Mouse (Mus musculus): ENCODE results near the gene 4930442H23Rik. TPM values are rescaled to one million over a fixed set of nuclear protein-coding genes. Genes with fewer than 3 reads are reported as not detected.
"Not testable (repeated sequence)": the region's sequence is repeated elsewhere in the genome, so short reads cannot be mapped to it uniquely, and the experiment has no call there.

The 4930442H23Rik gene
- polyA plus RNA-seq, 1 experiment from 2014 or later = not detected

DNA sequence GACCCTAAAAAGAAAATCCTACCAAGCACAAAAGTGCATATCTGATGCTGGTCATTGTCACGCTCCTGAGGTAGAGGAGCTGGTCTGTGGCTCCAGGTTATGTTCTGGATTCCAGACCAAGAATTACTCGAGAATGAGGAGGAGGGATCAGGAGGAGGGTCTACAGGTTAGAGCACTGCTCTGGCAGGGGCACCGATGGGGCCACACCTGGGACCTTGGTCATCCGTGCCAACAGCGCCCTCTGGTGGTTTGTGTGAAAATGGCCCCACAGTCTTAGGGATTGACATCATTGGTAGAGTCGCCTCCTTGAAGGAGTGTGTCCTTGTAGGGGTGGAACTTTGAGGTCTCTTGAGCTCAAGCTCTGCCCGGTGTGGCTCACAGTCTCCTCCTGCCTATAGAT, 34.3 kb upstream of the 4930442H23Rik start:
- peaks cover 48% of the 10 kb centered on the region for H3K36me3 ChIP-seq (ENCODE audit: control insufficient read depth, insufficient read depth, low read length)
- peak; percentile 60; the same call in 1 of the 2 replicates for ATAC-seq (ENCODE audit: low read depth)

DNA sequence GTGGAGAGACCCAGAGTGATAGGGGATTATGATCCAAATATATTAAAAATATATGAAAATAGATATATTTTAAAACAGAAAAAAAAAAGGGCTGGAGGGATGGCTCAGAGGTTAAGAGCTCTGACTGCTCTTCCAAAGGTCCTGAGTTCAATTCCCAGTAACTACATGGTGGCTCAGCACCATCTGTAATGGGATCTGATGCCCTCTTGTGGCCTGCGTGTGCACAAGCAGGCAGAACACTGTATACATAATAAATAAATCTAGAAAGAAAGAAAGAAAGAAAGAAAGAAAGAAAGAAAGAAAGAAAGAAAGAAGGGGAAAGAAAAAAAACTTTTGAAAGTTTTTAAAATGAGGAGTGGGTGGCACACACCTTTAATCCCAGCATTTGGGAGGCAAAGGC, 33.6 kb upstream of the 4930442H23Rik start:
- H3K4me2 ChIP-seq (ENCODE audit: low read depth, low read length); H3K4me3 ChIP-seq (ENCODE audit: low read depth, low read length); H3K9me3 ChIP-seq (ENCODE audit: control insufficient read depth, low read length); H3K27me3 ChIP-seq (ENCODE audit: control insufficient read depth, insufficient read depth, low read length); H3K9ac ChIP-seq (replicated peaks; ENCODE audit: low read depth, low read length); H3K27ac ChIP-seq (ENCODE audit: low read depth, low read length); ATAC-seq (ENCODE audit: low read depth); H3K4me1 ChIP-seq (ENCODE audit: control insufficient read depth, insufficient read depth, low read length): not testable (repeated sequence)
- WGBS = 17% methylated on average over 1 of the region's 1 CpGs
- peaks cover 55% of the 10 kb centered on the region for H3K36me3 ChIP-seq (ENCODE audit: control insufficient read depth, insufficient read depth, low read length)

More for the DNA sequence above, 34.3 kb upstream of the 4930442H23Rik start:
- 37% methylated on average over 7 of the region's 7 CpGs for WGBS
- Histone ChIP-seq H3K4me2 (ENCODE audit: low read depth, low read length) (no peak overlapping the region), H3K4me1 (ENCODE audit: control insufficient read depth, insufficient read depth, low read length) (no peaks in the 10 kb centered on the region), H3K9ac (replicated peaks; ENCODE audit: low read depth, low read length) (no peak overlapping the region), H3K27me3 (ENCODE audit: control insufficient read depth, insufficient read depth, low read length) (no peaks in the 10 kb centered on the region), H3K27ac (ENCODE audit: low read depth, low read length) (no peak overlapping the region), H3K9me3 (ENCODE audit: control insufficient read depth, low read length) (no peaks in the 10 kb centered on the region), H3K4me3 (ENCODE audit: low read depth, low read length) (no peak overlapping the region)

DNA sequence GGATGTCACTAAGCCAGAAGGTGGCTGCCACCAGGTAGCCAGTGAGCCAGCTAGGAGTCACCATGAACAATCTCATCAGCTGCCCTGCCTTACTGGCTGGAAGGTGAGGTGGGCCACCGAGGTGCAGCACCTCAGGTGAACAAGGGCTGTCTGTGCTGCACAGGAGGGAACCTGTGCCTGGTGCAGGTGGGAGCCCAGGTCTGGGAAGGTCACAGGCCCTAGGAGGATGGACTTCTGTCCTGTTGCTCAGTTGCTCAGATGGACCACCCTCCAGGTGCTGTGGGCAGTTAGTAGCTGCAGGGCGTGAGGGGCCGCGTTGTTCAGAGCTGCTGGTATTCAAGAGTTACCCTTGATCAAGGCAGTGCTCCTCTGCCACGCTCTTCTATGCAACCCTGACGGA, 33.2 kb upstream of the 4930442H23Rik start:
- Histone ChIP-seq H3K4me1 (ENCODE audit: control insufficient read depth, insufficient read depth, low read length) (no peaks in the 10 kb centered on the region), H3K36me3 (ENCODE audit: control insufficient read depth, insufficient read depth, low read length) (peaks cover 57% of the 10 kb centered on the region), H3K9ac (replicated peaks; ENCODE audit: low read depth, low read length) (no peak overlapping the region), H3K4me2 (ENCODE audit: low read depth, low read length) (no peak overlapping the region), H3K4me3 (ENCODE audit: low read depth, low read length) (no peak overlapping the region), H3K27ac (ENCODE audit: low read depth, low read length) (no peak overlapping the region), H3K9me3 (ENCODE audit: control insufficient read depth, low read length) (no peaks in the 10 kb centered on the region), H3K27me3 (ENCODE audit: control insufficient read depth, insufficient read depth, low read length) (no peaks in the 10 kb centered on the region)
- ATAC-seq (ENCODE audit: low read depth) = no peak
- WGBS = 89% methylated on average over 6 of the region's 6 CpGs

DNA sequence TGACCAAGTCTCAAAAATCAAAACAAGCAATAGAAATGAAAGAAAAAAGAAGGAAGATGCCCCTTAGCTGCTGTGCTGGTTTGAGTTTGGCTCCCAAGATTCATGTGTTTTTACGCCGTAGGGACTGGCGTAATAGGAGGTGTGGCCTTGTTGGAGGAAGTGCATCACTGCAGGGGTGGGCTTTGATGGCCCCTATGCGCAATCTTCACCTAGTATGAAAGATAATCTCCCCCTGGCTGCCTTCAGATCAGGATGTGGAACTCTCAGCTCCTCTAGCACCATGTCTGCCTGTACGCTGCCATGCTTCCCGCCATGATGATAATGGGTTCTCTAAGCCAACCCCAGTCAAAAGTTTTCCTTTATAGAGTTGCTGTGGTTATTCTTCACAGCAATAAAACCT, 32.6 kb upstream of the 4930442H23Rik start:
- Histone ChIP-seq H3K27me3 (ENCODE audit: control insufficient read depth, insufficient read depth, low read length) (no peaks in the 10 kb centered on the region), H3K4me2 (ENCODE audit: low read depth, low read length) (no peak overlapping the region), H3K27ac (ENCODE audit: low read depth, low read length) (no peak overlapping the region), H3K4me1 (ENCODE audit: control insufficient read depth, insufficient read depth, low read length) (no peaks in the 10 kb centered on the region), H3K9me3 (ENCODE audit: control insufficient read depth, low read length) (no peaks in the 10 kb centered on the region), H3K9ac (replicated peaks; ENCODE audit: low read depth, low read length) (no peak overlapping the region), H3K36me3 (ENCODE audit: control insufficient read depth, insufficient read depth, low read length) (peaks cover 55% of the 10 kb centered on the region), H3K4me3 (ENCODE audit: low read depth, low read length) (no peak overlapping the region)
- no peak for ATAC-seq (ENCODE audit: low read depth)
- WGBS = 86% methylated on average over 6 of the region's 6 CpGs

DNA sequence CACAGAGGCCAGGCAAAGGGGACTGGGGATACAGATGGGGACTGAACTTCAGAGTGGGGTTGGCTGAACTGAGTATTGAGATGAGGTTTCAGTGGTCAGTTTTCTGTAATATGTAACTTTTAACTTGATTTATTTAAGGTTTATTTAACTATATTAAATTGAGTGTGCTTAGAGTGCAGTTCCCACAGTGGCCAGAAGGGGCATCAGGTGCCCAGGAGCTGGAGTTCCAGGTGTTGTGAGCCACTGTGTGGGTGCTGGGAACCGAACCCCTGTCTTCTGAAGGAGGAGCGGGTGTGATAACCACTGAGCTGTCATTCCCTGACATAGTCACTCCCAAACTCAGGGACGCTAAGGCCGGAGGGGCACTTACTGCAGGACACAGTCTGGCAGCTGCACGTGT, 26.5 kb upstream of the 4930442H23Rik start:
- WGBS = 95% methylated on average over 5 of the region's 5 CpGs
- no peaks in the 10 kb centered on the region for H3K27me3 ChIP-seq (ENCODE audit: control insufficient read depth, insufficient read depth, low read length)
- peaks cover 72% of the 10 kb centered on the region for H3K36me3 ChIP-seq (ENCODE audit: control insufficient read depth, insufficient read depth, low read length)
- no peak for ATAC-seq (ENCODE audit: low read depth)
- no peaks in the 10 kb centered on the region for H3K9me3 ChIP-seq (ENCODE audit: control insufficient read depth, low read length)
- no peak overlapping the region for H3K9ac ChIP-seq (replicated peaks; ENCODE audit: low read depth, low read length)
- H3K4me1 ChIP-seq (ENCODE audit: control insufficient read depth, insufficient read depth, low read length) = no peaks in the 10 kb centered on the region
- no peak overlapping the region for H3K27ac ChIP-seq (ENCODE audit: low read depth, low read length)
- no peak overlapping the region for H3K4me3 ChIP-seq (ENCODE audit: low read depth, low read length)
- H3K4me2 ChIP-seq (ENCODE audit: low read depth, low read length) = no peak overlapping the region

DNA sequence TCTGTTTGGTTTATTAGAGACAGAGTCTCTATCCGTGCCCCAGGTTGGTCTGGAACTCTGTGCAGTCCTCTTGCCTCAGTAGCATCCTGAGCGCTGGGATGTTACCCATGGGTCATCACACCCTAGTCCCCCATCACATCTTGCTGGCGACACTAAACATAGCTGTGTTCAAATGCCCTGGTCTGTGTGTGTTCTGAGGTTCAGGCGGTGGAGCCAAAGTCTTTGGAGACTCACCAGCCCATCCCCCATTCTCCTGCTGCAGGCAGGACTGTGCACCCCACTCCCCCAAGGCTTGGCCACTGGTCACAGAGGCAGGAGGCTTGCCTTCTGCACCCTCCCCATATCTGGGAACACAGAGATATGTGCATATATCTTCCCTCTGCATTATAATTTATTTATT, 20.5 kb upstream of the 4930442H23Rik start:
- 0 out of 2 replicates have a peak, but pooled peaks have one; percentile 9 for ATAC-seq (ENCODE audit: low read depth)
- H3K27me3 ChIP-seq (ENCODE audit: control insufficient read depth, insufficient read depth, low read length) = no peaks in the 10 kb centered on the region
- 72% methylated on average over 4 of the region's 4 CpGs for WGBS

DNA sequence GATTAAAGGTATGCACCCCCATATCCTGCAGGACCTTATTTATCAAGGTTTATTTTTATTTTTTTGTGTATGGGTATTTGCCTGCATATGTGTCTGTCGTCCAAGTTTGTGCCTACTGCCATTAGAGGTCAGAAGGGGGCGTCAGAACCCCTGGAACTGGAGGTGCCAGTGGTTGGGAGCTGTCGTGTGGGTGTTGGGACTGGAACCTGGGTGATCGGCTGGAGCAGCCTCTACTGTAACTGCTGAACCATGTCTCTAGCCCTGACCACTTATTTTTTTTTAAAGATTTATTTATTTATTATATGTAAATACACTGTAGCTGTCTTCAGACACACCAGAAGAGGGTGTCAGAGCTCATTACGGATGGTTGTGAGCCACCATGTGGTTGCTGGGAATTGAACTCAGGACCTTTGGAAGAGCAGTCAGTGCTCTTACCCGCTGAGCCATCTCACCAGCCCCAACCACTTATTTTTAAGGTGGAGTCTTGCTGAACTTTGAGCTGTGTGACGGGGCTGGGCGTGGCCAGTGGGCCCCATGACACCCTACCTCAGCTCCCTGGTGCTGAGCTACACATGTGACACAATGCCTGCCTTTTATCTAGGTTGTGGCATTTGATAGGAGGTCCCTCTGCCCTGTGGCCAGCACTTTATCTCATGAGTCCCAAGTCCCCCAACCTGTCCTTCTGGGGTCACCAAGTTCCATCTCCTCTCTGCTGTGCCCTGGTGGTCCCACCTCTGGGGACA, 19.5 kb upstream of the 4930442H23Rik start:
- ATAC-seq (ENCODE audit: low read depth) = no peak
- Histone ChIP-seq H3K4me3 (ENCODE audit: low read depth, low read length) (no peak overlapping the region), H3K4me1 (ENCODE audit: control insufficient read depth, insufficient read depth, low read length) (no peaks in the 10 kb centered on the region), H3K27me3 (ENCODE audit: control insufficient read depth, insufficient read depth, low read length) (no peaks in the 10 kb centered on the region), H3K9ac (replicated peaks; ENCODE audit: low read depth, low read length) (no peak overlapping the region), H3K9me3 (ENCODE audit: control insufficient read depth, low read length) (no peaks in the 10 kb centered on the region), H3K4me2 (ENCODE audit: low read depth, low read length) (no peak overlapping the region), H3K27ac (ENCODE audit: low read depth, low read length) (no peak overlapping the region), H3K36me3 (ENCODE audit: control insufficient read depth, insufficient read depth, low read length) (peaks cover 16% of the 10 kb centered on the region)
- 73% methylated on average over 8 of the region's 8 CpGs for WGBS

More for the DNA sequence above, 20.5 kb upstream of the 4930442H23Rik start:
- Histone ChIP-seq H3K4me1 (ENCODE audit: control insufficient read depth, insufficient read depth, low read length) (no peaks in the 10 kb centered on the region), H3K4me2 (ENCODE audit: low read depth, low read length) (no peak overlapping the region), H3K36me3 (ENCODE audit: control insufficient read depth, insufficient read depth, low read length) (peaks cover 25% of the 10 kb centered on the region), H3K9me3 (ENCODE audit: control insufficient read depth, low read length) (no peaks in the 10 kb centered on the region), H3K4me3 (ENCODE audit: low read depth, low read length) (no peak overlapping the region), H3K27ac (ENCODE audit: low read depth, low read length) (no peak overlapping the region), H3K9ac (replicated peaks; ENCODE audit: low read depth, low read length) (0 out of 2 replicates have a peak overlapping the region, but pooled peaks have one; percentile 1)

DNA sequence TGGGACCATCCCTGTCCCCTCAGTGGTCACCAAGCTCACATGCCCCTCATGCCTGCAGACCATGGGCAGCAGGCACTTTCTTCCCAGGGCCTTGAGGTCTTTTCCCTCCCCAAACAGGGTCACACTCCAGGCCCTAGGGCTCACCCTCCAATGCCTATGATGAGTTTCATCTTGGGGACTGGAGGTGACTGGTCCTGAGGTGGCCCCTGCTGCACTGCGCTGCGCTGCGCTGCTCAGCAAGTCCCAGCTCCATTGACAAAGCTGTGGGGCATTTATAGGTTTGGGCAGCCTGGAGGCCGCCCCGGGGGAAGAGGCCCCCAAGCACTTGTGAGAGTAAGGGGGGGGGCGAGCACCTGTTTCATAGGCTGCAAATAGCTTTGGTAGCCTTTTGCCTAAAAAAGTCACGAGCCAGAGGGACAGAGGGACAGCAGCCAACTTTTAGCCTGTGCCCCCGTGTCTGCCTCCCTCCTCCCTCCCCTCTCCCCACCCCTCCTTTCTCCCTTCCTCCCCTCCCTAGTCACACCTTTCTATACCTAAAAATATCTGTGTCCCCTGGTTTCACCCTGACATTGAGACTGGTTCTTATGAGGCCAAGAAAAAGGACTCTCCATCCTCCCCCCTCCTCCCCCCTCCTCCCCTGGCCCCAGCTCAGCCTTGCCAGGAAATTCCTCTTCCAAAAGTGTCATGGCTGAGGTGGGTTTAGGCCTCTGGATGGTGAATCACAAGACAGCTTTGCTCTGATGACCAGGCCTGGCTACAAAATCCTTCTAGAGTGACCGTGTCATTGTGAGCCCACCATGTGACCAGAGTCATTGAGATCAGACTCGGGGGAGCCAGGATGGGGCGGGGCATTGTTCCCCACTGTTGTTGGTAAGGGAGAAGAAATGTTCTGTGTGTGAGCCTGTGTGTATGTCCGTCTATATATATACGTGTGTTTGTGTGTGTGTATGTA, 18.4 kb upstream of the 4930442H23Rik start, which contains the start of gene Nmrk2:
Gene Nmrk2, minus strand, starts transcription at position 245 of the 952 bp plus-strand sequence.
- H3K27ac ChIP-seq (ENCODE audit: low read depth, low read length) = no peak within 1 kb of the TSS
- H3K9ac ChIP-seq (replicated peaks; ENCODE audit: low read depth, low read length) = no peak within 1 kb of the TSS
- H3K9me3 ChIP-seq (ENCODE audit: control insufficient read depth, low read length) = no peaks in the 10 kb centered on the region
- H3K4me1 ChIP-seq (ENCODE audit: control insufficient read depth, insufficient read depth, low read length) = no peaks in the 10 kb centered on the region
- H3K4me2 ChIP-seq (ENCODE audit: low read depth, low read length) = no peak within 1 kb of the TSS
- H3K4me3 ChIP-seq (ENCODE audit: low read depth, low read length) = no peak within 1 kb of the TSS
- 63% methylated on average over 13 of the region's 13 CpGs for WGBS
- H3K27me3 ChIP-seq (ENCODE audit: control insufficient read depth, insufficient read depth, low read length) = no peaks in the 10 kb centered on the region
- peaks cover 10% of the 10 kb centered on the region for H3K36me3 ChIP-seq (ENCODE audit: control insufficient read depth, insufficient read depth, low read length)
- ATAC-seq (ENCODE audit: low read depth) = no peak

Measured in neural tube, embryonic 14.5 days (tissue).